Mouse (Mus musculus) erythroblast, embryonic 14.5 days (primary cell): ENCODE data around the gene Pacs1.

ENCODE experiments used
- GATA1 ChIP-seq: IDR thresholded peaks from 2 replicates; pipeline ENCODE4 v1.6.1; 2012; ENCODE audit warnings: low read length, inconsistent platforms, mixed read lengths
- TAL1 ChIP-seq: IDR thresholded peaks from 3 replicates; pipeline ENCODE4 v1.6.1; 2012; ENCODE audit warnings: low read length, inconsistent platforms, mixed read lengths

DNA sequence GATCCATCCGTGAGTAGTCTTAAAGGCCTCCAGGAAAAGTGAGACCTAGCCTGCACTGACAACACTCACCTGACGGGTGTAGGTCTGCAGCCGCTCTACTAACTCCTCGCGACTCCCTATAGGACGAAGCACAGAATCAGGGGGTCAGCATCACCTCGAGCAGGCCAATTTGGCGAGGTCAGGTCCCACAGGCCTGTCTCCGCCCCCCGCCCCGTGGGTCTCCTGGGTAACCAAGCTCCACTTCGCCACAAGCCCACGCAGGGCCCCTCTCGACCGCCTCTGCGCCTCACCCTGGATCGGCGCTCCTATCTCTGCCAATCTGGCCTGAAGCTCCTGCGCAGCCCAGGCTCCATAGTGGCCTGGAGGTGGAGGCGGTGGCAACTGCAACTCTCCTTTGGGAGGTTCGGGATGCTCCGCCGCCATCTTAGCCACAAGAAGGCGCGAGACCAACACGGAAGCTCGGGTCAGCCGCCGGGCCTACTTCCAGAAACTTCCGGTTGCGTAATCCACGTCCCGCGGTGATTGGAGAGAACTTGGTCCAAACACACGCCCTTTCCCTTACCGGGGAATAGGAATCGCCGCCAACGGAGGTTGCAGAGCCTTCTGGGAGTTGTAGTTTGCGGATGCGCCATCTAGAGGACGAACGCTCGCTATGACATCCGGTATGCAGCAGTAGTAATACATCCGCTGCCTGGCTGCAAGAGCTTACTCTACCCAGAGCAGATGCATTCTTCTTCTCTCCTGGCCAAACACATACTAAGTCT lies 22.2 kb upstream of the Pacs1 start, which contains the start of gene Sf3b2:
- TF ChIP-seq GATA1 (no peak), TAL1 (no peak)
